Mouse (Mus musculus) liver, postnatal 0 days (tissue): ENCODE measurements around the gene Zkscan16.

Source experiments
- CTCF ChIP-seq: sonication (generic); IDR thresholded peaks from 2 replicates; pipeline ENCODE4 v1.5.1; 2016; ENCODE audit warnings: antibody characterized with exemption, low read depth
- EP300 ChIP-seq: IDR thresholded peaks from 2 replicates; pipeline ENCODE4 v1.6.1; 2016; ENCODE audit warnings: antibody characterized with exemption, low read depth, mild to moderate bottlenecking

DNA sequence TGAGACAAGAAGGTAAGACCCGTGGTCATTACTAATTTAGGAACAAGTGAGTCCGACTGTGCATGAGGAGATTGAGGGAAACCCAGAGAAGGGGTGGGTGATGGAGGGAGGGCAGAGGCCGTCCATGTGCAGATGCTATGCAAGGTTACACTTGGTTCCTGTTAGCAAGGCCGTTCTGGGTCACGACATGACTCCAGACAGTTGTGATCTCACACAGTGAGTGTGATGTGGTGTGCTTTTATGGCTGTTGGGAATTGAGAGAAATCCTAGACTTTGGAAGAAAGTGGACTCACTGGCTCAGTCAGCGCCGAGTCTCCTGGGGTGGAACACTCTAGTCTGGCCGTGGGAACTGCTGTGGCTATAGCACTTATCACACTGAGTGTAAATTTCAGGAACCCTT, 62.8 kb downstream of the Zkscan16 start:
- no peak for TF ChIP-seq CTCF
- TF ChIP-seq EP300 = no peak
